Mouse (Mus musculus): ENCODE results near the gene Prdm12.

GRCm38 (mm10) chr2:31636742-31637141 is 3.1 kb upstream of the Prdm12 start:
- no peak for TF ChIP-seq POLR2A (IDR thresholded peaks at IDR 0.05; ENCODE audit: insufficient read length, low read depth)
- TF ChIP-seq MYOD1 (IDR thresholded peaks at IDR 0.05; ENCODE audit: control insufficient read depth in 1 of 3, insufficient read length in 2 of 3, low read depth in 2 of 3), result no peak
- TF ChIP-seq CEBPB (IDR thresholded peaks at IDR 0.05; ENCODE audit: insufficient read depth, poor library complexity, severe bottlenecking), result no peak
- TF ChIP-seq SRF (IDR thresholded peaks at IDR 0.05; ENCODE audit: control insufficient read depth, insufficient read length, low read depth), result no peak
- TF ChIP-seq POLR2AphosphoS2 (IDR thresholded peaks at IDR 0.05; ENCODE audit: insufficient read length, low read depth), result no peak
- TF ChIP-seq TCF3 (IDR thresholded peaks at IDR 0.05; ENCODE audit: insufficient read length, low read depth), result no peak
- no peak for TF ChIP-seq USF1 (IDR thresholded peaks at IDR 0.05; ENCODE audit: low read depth)
- no peak for TF ChIP-seq REST (IDR thresholded peaks at IDR 0.05; ENCODE audit: insufficient read depth, insufficient read length)
- TF ChIP-seq TCF12 (IDR thresholded peaks at IDR 0.05; ENCODE audit: insufficient read depth, poor library complexity, severe bottlenecking), result no peak
- no peak for TF ChIP-seq MYOG (IDR thresholded peaks at IDR 0.05; ENCODE audit: control insufficient read depth in 1 of 3, insufficient read depth in 1 of 3, insufficient read length in 2 of 3, low read depth in 2 of 3)
- no peak for TF ChIP-seq E2F4 (IDR thresholded peaks at IDR 0.05; ENCODE audit: insufficient read depth)
- TF ChIP-seq MAX (IDR thresholded peaks at IDR 0.05; ENCODE audit: low read depth), result no peak
